Mouse (Mus musculus) layer of hippocampus, adult 9-11 months (tissue): Measurements from ENCODE around the gene Cse1l.

Experiments used
- DNase-seq: peaks from one replicate; pipeline ENCODE4 v3.0.0; 2022

Gene Cse1l

DNA sequence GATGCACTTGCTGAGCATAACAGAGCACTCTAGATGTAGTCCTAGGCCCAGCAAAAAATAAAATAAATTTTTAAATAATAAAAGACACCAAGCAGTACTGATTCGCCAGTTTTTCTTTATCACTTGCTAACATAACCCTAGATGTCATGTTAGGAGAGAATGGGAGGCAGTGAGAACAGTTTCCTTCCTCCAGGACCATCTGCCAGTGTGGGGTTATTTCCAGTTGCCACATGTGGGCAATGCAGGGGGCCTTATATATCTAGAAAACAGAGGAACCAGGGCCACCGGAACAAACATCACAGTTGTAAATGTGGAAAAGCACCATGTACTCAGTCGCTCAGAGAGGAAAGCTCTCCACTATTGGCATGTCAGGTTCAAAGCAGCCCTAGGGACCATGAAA lies 71.7 kb downstream of the Cse1l start:
- no peak for DNase-seq

DNA sequence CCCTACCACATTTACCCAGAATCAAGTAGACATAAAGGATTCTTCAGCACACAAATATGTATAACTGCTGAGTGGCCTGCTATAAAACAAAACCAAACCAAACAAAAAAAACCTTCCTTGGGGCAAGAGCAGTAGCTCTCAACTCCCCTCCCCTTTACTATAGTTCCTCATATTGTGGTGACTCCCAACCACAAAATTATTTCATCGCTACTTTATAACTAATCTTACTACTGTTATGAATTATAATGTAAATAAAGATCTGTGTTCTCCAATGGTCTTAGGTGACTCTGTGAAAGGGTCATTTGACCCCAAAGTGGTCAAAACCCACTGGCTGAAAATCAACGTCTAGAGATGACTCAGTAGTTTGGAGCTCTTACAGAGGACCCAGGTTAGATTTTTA lies 74.3 kb downstream of the Cse1l start:
- no peak for DNase-seq

DNA sequence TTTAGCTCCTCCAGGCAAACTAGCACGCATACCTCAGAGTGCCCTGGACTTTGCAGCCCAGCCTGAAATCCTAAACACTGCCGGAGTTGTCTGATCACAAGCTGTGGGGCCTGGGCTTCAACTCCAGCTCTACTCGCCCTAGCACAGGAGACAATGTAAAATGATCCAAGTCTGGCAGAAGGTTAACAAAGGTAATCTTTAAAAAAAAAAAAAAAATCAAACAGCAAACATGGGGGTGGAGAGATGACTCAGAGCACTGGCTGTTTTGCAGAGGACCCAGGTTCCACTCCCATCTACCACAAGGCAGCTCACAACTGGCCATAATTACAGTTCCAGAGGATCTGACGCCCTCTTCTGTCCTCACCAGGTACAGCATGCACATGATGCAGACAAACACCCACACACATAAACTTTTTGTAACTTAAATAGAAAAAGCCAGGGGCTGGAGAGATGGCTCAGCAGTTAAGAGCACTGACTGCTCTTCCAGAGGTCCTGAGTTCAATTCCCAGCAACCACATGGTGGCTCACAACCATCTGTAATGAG lies 77.6 kb downstream of the Cse1l start:
- DNase-seq = no peak

DNA sequence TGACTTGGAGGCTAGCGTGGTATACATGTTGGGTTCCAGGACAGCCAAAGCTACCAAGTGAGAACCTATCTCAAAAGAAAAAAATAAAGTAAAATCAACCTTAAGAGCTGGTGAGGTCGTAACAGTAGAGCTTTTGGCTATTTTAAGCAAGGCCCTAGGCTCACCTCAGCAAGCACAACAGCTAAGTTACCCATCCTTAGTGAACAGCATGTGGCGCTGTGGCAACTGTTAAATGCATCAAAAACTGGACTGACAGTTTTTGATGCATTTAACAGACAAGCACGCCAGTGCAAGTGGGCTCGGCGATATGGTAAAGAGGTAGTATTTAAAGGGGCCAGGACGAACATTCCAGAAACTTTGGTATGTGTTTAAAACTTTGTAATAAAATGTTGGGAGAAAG lies 85.0 kb downstream of the Cse1l start:
- no peak for DNase-seq

DNA sequence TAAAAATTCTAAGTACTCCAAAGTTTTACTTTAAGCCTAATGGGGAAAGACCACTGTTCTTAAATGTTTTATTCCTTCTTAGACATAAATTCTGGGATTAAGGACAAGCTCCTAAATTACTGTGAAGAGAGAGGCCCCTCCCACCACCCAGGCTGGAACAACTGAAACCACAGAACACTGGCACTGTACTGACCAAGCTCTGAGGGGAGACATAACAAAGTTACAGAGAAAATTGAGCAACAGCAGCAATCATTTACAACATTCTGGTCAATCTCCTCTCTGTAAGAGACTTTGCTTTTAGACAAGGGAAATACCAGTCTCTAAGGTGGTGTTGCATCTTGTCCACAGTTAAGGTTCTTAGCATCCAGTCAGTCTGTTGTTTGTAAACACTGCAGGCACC lies 86.1 kb downstream of the Cse1l start:
- no peak for DNase-seq

DNA sequence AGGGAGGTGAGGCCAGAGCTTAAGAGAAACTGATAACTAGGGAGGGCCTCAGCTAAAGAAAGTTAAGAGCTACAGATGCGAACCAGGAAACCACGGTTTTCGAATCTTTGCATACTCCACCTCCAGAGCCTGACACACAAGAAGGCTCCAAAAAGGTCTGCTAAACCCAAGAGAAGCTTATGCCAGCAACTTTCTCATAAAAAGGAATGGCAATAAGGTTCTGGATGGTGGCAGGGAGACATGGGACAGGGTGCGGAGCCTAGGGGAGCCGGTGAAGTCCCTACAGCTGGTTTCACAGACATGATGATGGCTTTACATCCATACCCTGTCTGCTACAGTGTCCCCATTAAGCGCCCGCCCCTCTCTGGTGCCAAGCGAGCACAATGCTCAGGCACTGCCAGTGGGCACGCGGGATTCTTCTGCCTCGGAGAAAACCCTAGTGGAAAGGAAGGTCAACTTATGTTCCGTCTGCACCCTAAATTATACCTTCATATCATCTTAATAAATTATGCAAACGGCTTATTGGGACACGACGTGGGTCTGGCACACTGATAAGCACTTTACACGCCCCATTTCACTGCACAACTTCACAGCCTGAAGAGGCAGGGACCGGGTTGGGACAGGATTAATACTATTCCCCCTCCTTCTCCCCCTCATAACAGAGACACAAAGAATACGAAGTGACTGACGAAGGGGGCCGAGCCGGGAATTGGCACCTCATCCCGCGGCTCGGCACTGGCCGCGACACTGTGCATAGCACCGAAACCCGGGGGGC lies 89.4 kb downstream of the Cse1l start:
- DNase-seq = no peak
